Mouse (Mus musculus) brown adipose tissue, adult 24 weeks (tissue): ENCODE data around the gene 1700029I15Rik. TPM values are rescaled to one million over a fixed set of nuclear protein-coding genes. Genes with fewer than 3 reads are reported as not detected.

ENCODE experiments used
- H3K27ac ChIP-seq: fragments of 200-500 bp; replicated peaks from 2 replicates; pipeline ENCODE4 v1.5.1; 2012; ENCODE audit warnings: low read depth, mild to moderate bottlenecking, low read length
- H3K4me1 ChIP-seq: fragments of 200-500 bp; 2 replicates; pipeline ENCODE4 v1.6.1; 2012; ENCODE audit warnings: low read length, mixed read lengths; ENCODE audit not compliant: control insufficient read depth, insufficient read depth, insufficient read length
- H3K4me3 ChIP-seq: fragments of 200-500 bp; 2 replicates; pipeline ENCODE4 v1.5.1; 2012; ENCODE audit warnings: low read depth, mild to moderate bottlenecking, low read length, moderate library complexity; ENCODE audit not compliant: insufficient read depth
- polyA plus RNA-seq: library from polyadenylated mRNA; stranded (reverse); fragments of >200 nt; gene quantifications from 2 replicates; pipeline ENCODE4 v1.2.4, GENCODE M21; 2012; ENCODE audit not compliant: missing spikeins, insufficient read depth, insufficient read length

1700029I15Rik gene
- polyA plus RNA-seq, 1 experiment = 4.1 TPM

DNA sequence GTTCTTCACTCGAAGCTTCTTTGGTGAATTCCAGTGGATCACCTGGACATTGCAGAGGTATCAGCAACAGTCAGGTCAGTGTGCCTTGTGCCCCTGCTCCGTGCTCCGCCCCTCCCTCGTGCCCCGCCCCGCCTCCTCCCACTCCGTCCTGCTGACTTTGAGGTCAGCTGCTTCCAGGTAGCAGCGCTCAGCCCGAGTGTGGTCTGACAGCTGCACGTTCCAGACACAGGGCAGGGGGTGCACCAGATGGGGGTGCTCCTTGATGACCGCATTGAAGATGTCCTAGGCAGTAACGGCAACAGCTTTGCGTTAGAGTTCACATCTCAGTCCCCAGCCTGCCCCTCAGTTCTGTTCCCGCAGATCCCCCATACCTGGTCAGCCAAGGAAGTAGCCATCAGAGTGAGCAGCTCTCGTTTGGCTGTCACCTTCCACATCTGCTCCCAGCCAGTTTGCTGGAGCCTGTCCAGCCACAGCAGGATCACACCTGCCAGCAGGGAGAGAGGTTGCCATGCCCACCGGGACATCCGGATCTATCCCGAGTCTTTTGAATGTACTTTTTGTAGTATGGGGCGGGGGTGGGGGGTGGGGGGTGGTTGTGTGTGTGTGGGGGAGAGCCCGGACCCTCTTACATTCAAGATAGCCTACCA, 14.8 kb upstream of the 1700029I15Rik start:
- no peak overlapping the region for H3K27ac ChIP-seq
- peaks cover 4% of the 10 kb centered on the region for H3K4me1 ChIP-seq
- H3K4me3 ChIP-seq = no peak overlapping the region

GRCm38 (mm10) chr2:92370375-92370774, 12.0 kb upstream of the 1700029I15Rik start:
- H3K27ac ChIP-seq = no peak overlapping the region
- peaks cover 13% of the 10 kb centered on the region for H3K4me1 ChIP-seq
- H3K4me3 ChIP-seq = peak overlapping the region; percentile 25; the same call in 1 of the 2 replicates

- H3K4me1 ChIP-seq = peaks cover 13% of the 10 kb centered on the region
- H3K27ac ChIP-seq = no peak overlapping the region
- H3K4me3 ChIP-seq = peak overlapping the region; percentile 25; the same call in 1 of the 2 replicates
These were observed 11.2 kb upstream of the 1700029I15Rik start for GRCm38 (mm10) chr2:92370821-92371805.

DNA sequence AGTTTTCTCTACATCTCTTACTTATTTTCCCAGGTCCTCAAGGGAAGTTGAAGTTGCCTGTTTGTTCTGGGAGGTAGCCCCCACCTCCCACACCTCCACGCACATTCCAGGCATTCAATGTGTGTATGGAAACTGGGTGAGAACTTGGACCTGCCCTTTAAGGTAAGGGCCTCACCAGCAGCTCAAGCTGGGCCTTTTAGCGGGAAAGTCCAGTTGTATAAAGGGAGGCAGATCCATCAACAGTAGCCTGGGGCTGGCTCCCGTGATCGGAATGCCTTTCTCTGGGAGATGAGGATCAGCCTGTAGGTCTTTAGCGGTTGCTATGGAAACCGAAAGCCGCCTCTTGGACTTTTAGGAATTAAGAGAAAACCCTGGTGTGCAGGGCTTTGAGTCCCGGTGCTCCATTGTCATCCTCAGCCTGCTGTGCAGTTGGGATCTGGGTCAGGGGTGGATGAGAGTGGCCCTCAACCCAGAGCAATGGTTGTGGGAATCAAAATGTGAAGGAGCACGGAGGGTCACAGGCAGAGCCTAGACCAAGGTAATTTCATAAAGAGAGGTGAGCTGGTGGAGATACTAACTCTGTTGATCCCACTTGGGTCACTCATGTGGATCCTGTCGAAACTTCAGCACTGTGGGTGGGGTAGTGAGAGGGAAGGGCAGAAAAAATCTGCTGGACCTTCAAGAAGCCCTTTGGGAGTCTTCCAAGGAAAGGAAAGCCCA, 10.2 kb upstream of the 1700029I15Rik start:
- Histone ChIP-seq H3K4me1 (peaks cover 13% of the 10 kb centered on the region), H3K27ac (no peak overlapping the region), H3K4me3 (no peak overlapping the region)

- peak overlapping the region; percentile 22 for H3K27ac ChIP-seq
- no peak overlapping the region for H3K4me3 ChIP-seq
- peaks cover 13% of the 10 kb centered on the region for H3K4me1 ChIP-seq
These were observed 9.4 kb upstream of the 1700029I15Rik start for GRCm38 (mm10) chr2:92372767-92373436.

DNA sequence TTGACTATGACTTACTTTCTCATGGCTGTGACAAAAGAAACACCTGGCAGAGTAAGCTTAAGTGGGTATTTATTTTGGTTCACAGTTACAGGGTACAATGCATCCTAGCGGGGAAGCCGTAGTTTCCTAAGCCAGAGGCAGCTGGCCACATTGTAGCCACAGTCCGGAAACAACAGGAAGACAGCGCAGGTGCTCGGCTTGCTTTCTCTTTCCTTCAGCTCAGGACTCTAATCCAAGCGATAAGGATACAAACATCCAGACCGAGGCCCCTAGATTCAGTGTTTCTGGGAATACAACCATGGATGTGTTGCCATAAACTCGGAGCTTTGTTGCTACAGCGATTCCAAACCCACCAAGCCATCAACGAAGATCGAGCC, 8.9 kb upstream of the 1700029I15Rik start:
- peak overlapping the region; percentile 2; the same call in 1 of the 2 replicates for H3K4me3 ChIP-seq
- H3K27ac ChIP-seq = peak overlapping the region; percentile 22

GRCm38 (mm10) chr2:92374514-92374913, 7.8 kb upstream of the 1700029I15Rik start, which contains the start of the genes Pex16 and Large2:
TSS of gene Pex16 (plus strand) at chr2:92374676.
TSS of gene Large2 (minus strand) at chr2:92374869.
- peak within 1 kb of the TSS; percentile 79 for H3K27ac ChIP-seq
- H3K4me1 ChIP-seq = peaks cover 13% of the 10 kb centered on the region
- peak within 1 kb of the TSS; percentile 78 for H3K4me3 ChIP-seq

More for the DNA sequence above, 8.9 kb upstream of the 1700029I15Rik start:
- H3K4me1 ChIP-seq = peaks cover 13% of the 10 kb centered on the region

- peaks cover 13% of the 10 kb centered on the region for H3K4me1 ChIP-seq
- H3K27ac ChIP-seq = peak overlapping the region; percentile 79
- H3K4me3 ChIP-seq = peak overlapping the region; percentile 78
These were observed 7.2 kb upstream of the 1700029I15Rik start for GRCm38 (mm10) chr2:92375099-92375623.

GRCm38 (mm10) chr2:92375788-92376187, 6.5 kb upstream of the 1700029I15Rik start:
- peaks cover 13% of the 10 kb centered on the region for H3K4me1 ChIP-seq
- peak overlapping the region; percentile 78 for H3K4me3 ChIP-seq
- peak overlapping the region; percentile 78 for H3K27ac ChIP-seq

DNA sequence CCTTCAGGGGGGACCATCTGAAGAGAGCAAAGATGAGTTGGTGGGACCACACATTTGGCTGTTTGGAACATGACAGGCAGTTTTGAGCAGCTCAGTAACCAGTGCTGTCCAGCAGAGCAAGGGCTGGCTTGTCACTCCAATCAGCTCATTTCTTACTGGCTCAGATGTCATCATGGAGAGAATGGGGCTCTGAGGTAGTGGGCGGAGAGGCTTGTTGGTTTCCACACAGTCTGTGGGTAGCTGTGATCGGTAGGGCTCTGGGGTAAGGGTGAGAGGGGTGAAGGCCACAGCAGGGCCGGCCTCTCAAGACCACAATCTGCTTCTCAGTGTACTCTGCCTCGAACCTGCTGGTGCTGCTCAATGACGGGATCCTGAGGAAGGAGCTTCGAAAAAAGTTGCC, 6.0 kb upstream of the 1700029I15Rik start:
- H3K4me3 ChIP-seq = peak overlapping the region; percentile 78
- peak overlapping the region; percentile 78 for H3K27ac ChIP-seq
- peaks cover 13% of the 10 kb centered on the region for H3K4me1 ChIP-seq

GRCm38 (mm10) chr2:92377320-92377719, 5.0 kb upstream of the 1700029I15Rik start:
- H3K27ac ChIP-seq = no peak overlapping the region
- no peak overlapping the region for H3K4me3 ChIP-seq
- peaks cover 11% of the 10 kb centered on the region for H3K4me1 ChIP-seq

- Histone ChIP-seq H3K27ac (no peak overlapping the region), H3K4me3 (no peak overlapping the region), H3K4me1 (no peaks in the 10 kb centered on the region)
These were observed 2.4 kb upstream of the 1700029I15Rik start for GRCm38 (mm10) chr2:92379783-92380494.

DNA sequence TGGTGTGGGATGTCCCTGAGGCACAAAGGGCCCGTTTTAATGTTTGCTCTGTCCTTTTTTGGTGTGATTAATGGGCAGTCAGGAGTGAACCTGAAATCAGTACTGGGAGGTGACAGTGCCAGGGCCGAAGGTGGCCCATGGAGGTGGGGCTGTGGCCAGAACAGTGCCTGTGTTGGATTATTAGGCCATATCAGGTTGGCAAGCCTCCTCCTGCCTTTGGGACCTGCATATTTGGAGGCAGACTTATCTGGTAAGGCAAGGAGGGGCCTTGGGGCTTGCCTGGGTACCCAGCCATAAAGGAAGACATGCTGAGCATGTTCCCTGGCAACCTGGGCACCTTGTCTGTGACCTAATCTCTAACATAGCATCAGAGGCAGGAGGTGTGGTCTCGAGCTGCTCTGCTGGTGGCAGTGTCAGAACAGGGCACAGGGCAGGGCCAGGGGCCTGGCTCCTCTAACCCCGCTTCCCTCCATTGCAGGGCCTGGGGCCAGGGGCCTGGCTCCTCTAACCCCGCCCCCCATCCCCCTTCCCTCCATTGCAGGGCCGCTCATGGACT, 1.8 kb upstream of the 1700029I15Rik start:
- Histone ChIP-seq H3K27ac (no peak overlapping the region), H3K4me3 (no peak overlapping the region), H3K4me1 (no peaks in the 10 kb centered on the region)
